Mouse (Mus musculus): Measurements from ENCODE around the gene Apoc1.
A peak's percentile ranks its signal among the peaks of the same experiment; 100 is the strongest.
"Not testable (repeated sequence)": the region's sequence is repeated elsewhere in the genome, so short reads cannot be mapped to it uniquely, and the experiment has no call there.

The Apoc1 gene

GRCm38 (mm10) chr7:19704475-19704874 is 12.0 kb upstream of the Apoc1 start:
- no peak for DNase-seq

- DNase-seq: no peak
Observed at GRCm38 (mm10) chr7:19702859-19703555, 10.5 kb upstream of the Apoc1 start.

- peak; percentile 44 to 52 for DNase-seq
Observed at GRCm38 (mm10) chr7:19701069-19701761, 8.8 kb upstream of the Apoc1 start.

GRCm38 (mm10) chr7:19700299-19701068 is 8.0 kb upstream of the Apoc1 start:
- no peak for DNase-seq

GRCm38 (mm10) chr7:19699827-19700148 is 7.3 kb upstream of the Apoc1 start:
- no peak for DNase-seq

GRCm38 (mm10) chr7:19698907-19699826 is 6.7 kb upstream of the Apoc1 start, which contains the start of gene Apoe:
Gene Apoe, minus strand, starts transcription at chr7:19699188.
- peak in 1 of 2 experiments; percentile 36 for DNase-seq

GRCm38 (mm10) chr7:19697949-19698906 is 5.8 kb upstream of the Apoc1 start:
- DNase-seq: no peak

GRCm38 (mm10) chr7:19696336-19696873 is 3.9 kb upstream of the Apoc1 start:
- DNase-seq: no peak

GRCm38 (mm10) chr7:19695881-19696280 is 3.4 kb upstream of the Apoc1 start:
- no peak for DNase-seq

- no peak for DNase-seq
Observed at GRCm38 (mm10) chr7:19695213-19695594, 2.7 kb upstream of the Apoc1 start.

- DNase-seq: no peak
Observed at GRCm38 (mm10) chr7:19694336-19695212, 2.1 kb upstream of the Apoc1 start.

GRCm38 (mm10) chr7:19693421-19693820 is 961 bp upstream of the Apoc1 start:
- no peak for DNase-seq

- DNase-seq: no peak
Observed at GRCm38 (mm10) chr7:19691434-19691833, 1.0 kb downstream of the Apoc1 start.

GRCm38 (mm10) chr7:19690845-19691244 is 1.6 kb downstream of the Apoc1 start:
- DNase-seq: no peak

GRCm38 (mm10) chr7:19688611-19689010 is 3.8 kb downstream of the Apoc1 start:
- no peak for DNase-seq

GRCm38 (mm10) chr7:19688101-19688500 is 4.4 kb downstream of the Apoc1 start:
- DNase-seq: no peak

- not testable (repeated sequence) for DNase-seq
Observed at GRCm38 (mm10) chr7:19686927-19687583, 5.4 kb downstream of the Apoc1 start.

GRCm38 (mm10) chr7:19686521-19686920 is 5.9 kb downstream of the Apoc1 start:
- no peak for DNase-seq

GRCm38 (mm10) chr7:19685374-19685773 is 7.1 kb downstream of the Apoc1 start:
- no peak for DNase-seq

Data from cerebellum, postnatal 36 days (tissue).